Mouse (Mus musculus) embryonic fibroblast, embryonic 13.5 days (primary cell): ENCODE measurements around the gene 9930104L06Rik. TPM values are rescaled to one million over a fixed set of nuclear protein-coding genes. Genes with fewer than 3 reads are reported as not detected.
"Not testable (repeated sequence)": the region's sequence is repeated elsewhere in the genome, so short reads cannot be mapped to it uniquely, and the experiment has no call there.

Experiments
- H3K27ac ChIP-seq: 2 replicates; pipeline ENCODE4 v1.5.1; 2012; ENCODE audit warnings: low read length, control low read depth, inconsistent platforms; ENCODE audit not compliant: insufficient read depth
- H3K4me1 ChIP-seq: 2 replicates; pipeline ENCODE4 v1.6.1; 2011; ENCODE audit warnings: low read length; ENCODE audit not compliant: control insufficient read depth, insufficient read depth
- H3K4me3 ChIP-seq: 2 replicates; pipeline ENCODE4 v1.5.1; 2011; ENCODE audit warnings: mild to moderate bottlenecking, control low read depth, low read length; ENCODE audit not compliant: insufficient read depth
- CTCF ChIP-seq: IDR thresholded peaks from 2 replicates; pipeline ENCODE4 v1.5.1; 2011; ENCODE audit warnings: mild to moderate bottlenecking, control low read depth, low read length, moderate library complexity, borderline replicate concordance; ENCODE audit not compliant: insufficient read depth
- POLR2A ChIP-seq: IDR thresholded peaks from 2 replicates; pipeline ENCODE4 v1.6.1; 2011; ENCODE audit warnings: low read depth, mild to moderate bottlenecking, control low read depth, low read length, moderate library complexity
- polyA plus RNA-seq: library from polyadenylated mRNA; stranded (reverse); fragments of >200 nt; gene quantifications from 2 replicates; pipeline ENCODE4 v1.2.4, GENCODE M21; 2011; ENCODE audit warnings: low read depth; ENCODE audit not compliant: missing spikeins, insufficient read length

The 9930104L06Rik gene
- polyA plus RNA-seq, 1 experiment, result 12.7 TPM

GRCm38 (mm10) chr4:124905971-124906822 is 30.7 kb upstream of the 9930104L06Rik start:
- Histone ChIP-seq H3K27ac (no peak overlapping the region), H3K4me3 (no peak overlapping the region), H3K4me1 (no peaks in the 10 kb centered on the region)
- TF ChIP-seq POLR2A (no peak), CTCF (no peak)

DNA sequence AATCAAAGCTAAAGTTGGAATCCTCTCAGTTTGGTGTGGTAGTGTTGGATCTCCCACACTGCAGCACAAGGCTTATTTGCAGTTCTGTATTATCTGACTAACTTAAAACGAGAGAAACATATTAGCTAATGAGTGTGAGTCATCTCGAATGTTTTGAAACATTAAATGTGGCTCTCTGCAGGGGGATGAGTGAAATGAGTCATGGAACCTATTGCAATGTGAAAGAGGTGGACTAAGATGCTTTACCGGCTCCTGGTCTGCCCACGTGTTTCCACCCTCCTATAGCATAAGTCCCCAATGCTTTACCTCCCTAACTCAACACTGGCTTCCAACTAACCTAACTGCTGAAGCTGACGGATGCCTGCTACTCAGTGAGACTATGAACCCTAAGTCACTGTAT is 8.7 kb upstream of the 9930104L06Rik start:
- peaks cover 4% of the 10 kb centered on the region; the same call in 1 of the 2 replicates for H3K4me1 ChIP-seq
- no peak overlapping the region for H3K27ac ChIP-seq
- H3K4me3 ChIP-seq, result no peak overlapping the region
- TF ChIP-seq CTCF, result no peak
- no peak for TF ChIP-seq POLR2A

GRCm38 (mm10) chr4:124939211-124939610 is 2.4 kb downstream of the 9930104L06Rik start, which contains the start of gene Cdca8:
Cdca8 (minus strand) TSS chr4:124939311.
- H3K4me1 ChIP-seq, H3K27ac ChIP-seq, H3K4me3 ChIP-seq: not testable (repeated sequence)

DNA sequence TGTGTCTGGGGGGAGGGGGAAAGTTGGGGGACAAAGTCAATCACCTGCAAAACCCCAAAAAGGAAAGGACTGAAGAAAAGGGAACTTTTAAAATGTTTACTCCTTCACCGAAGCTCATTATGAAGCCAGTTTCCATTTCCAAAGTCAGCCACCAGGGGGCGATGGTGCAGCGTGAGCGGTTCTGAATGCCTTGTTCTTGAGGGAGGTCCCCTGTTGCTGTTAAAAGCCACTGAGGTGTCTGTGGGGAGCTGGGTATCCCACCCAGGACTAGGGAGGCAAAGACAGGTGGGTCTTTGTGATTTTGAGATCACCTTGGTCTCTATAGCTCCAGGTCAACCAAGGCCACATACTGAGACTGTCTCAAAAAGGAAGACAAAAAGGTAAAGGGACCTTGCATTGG is 6.2 kb downstream of the 9930104L06Rik start:
- Histone ChIP-seq H3K27ac (no peak overlapping the region), H3K4me1 (peaks cover 2% of the 10 kb centered on the region; the same call in 1 of the 2 replicates), H3K4me3 (no peak overlapping the region)
- peak; percentile 87; the same call in 1 of the 2 replicates for TF ChIP-seq CTCF
- TF ChIP-seq POLR2A, result no peak

GRCm38 (mm10) chr4:124943781-124944180 is 6.9 kb downstream of the 9930104L06Rik start:
- TF ChIP-seq POLR2A (no peak), CTCF (no peak)
- H3K4me1 ChIP-seq, result no peaks in the 10 kb centered on the region

DNA sequence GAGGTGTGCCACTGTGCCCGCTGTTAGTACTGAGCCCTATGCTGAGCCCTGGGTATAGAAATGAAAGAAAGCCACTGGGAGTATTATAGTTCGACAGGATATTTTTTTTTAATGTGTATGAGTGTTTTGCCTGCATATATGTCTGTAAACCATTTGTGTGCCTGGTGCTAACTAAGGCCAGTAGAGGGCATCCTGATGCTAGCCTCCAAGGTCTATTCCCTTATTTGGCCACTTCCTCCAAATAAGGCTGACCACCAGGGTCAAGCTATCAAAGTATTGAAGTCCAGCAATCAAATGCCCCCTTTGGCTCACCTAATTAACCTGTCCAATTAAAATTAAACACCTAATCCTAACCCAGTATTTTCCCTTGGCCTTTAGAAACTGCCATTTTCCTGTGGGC is 8.1 kb downstream of the 9930104L06Rik start:
- no peak for TF ChIP-seq POLR2A
- no peaks in the 10 kb centered on the region for H3K4me1 ChIP-seq
- H3K4me3 ChIP-seq, result no peak overlapping the region
- H3K27ac ChIP-seq, result no peak overlapping the region

More at GRCm38 (mm10) chr4:124943781-124944180, 6.9 kb downstream of the 9930104L06Rik start:
- H3K4me3 ChIP-seq, result no peak overlapping the region
- no peak overlapping the region for H3K27ac ChIP-seq

- Histone ChIP-seq H3K4me3 (no peak overlapping the region), H3K4me1 (no peaks in the 10 kb centered on the region), H3K27ac (no peak overlapping the region)
- TF ChIP-seq CTCF (no peak), POLR2A (no peak)
Measured at GRCm38 (mm10) chr4:124949488-124949887, 12.6 kb downstream of the 9930104L06Rik start.

- no peak overlapping the region for H3K4me3 ChIP-seq
- TF ChIP-seq CTCF (no peak), POLR2A (no peak)
- no peak overlapping the region for H3K27ac ChIP-seq
- H3K4me1 ChIP-seq, result no peaks in the 10 kb centered on the region
Measured at GRCm38 (mm10) chr4:124950181-124951035, 13.6 kb downstream of the 9930104L06Rik start.

DNA sequence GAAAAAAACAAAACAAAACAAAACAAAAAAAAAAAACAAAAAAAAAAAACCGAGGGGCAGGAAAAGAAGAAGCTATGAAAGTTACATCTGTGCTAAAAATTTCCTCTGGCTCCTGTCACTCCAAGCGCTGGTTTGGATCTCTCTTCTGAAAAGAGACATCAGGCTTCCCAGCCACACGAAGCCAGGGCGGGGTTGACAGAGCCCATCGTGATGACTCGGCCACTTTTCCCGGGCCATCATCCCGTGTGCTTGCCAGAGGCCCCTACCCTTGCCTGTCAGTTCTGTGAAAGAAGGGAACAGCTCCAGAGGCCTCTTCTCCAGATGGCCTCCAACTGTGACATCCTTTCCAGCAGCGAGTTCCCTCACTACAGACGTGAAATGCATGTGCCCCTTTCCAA is 14.2 kb downstream of the 9930104L06Rik start:
- TF ChIP-seq CTCF (no peak), POLR2A (no peak)
- Histone ChIP-seq H3K4me1 (no peaks in the 10 kb centered on the region), H3K4me3 (no peak overlapping the region), H3K27ac (no peak overlapping the region)

DNA sequence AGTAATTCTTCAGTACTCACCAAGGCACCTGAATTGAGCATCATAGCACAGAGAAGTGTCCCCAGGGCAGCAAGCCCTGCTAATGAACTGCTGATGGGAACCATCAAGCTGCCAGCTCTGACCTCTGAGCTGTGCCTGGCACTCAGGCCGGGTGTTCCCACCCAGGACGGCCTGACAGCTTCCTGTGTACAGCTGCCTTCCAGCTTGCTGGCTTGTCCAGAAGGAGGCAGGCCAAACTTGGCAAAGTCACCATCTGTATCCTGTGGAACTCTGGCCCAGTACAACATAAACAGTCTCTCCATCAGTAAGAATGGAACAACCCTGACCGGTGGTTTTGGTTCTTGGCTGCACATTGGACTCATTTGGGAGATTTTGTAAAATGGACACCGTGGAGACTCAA is 16.7 kb downstream of the 9930104L06Rik start:
- H3K27ac ChIP-seq, result no peak overlapping the region
- TF ChIP-seq CTCF, result no peak
- TF ChIP-seq POLR2A, result no peak
- H3K4me3 ChIP-seq, result no peak overlapping the region
- H3K4me1 ChIP-seq, result no peaks in the 10 kb centered on the region
